Mouse (Mus musculus): Measurements from ENCODE around the gene Mycbpap.

Gene Mycbpap

GRCm38 (mm10) chr11:94481963-94482362 is 39.6 kb downstream of the Mycbpap start:
- DNase-seq (ENCODE audit: low spot score in 2 of 2) = no peak

GRCm38 (mm10) chr11:94480382-94480781 is 41.2 kb downstream of the Mycbpap start:
- no peak for DNase-seq (ENCODE audit: low spot score in 2 of 2)

- DNase-seq (ENCODE audit: low spot score in 2 of 2) = peak in 1 of 2 experiments; percentile 36
These were observed 43.9 kb downstream of the Mycbpap start for GRCm38 (mm10) chr11:94477651-94478050.

GRCm38 (mm10) chr11:94475722-94476121 is 45.8 kb downstream of the Mycbpap start:
- no peak for DNase-seq (ENCODE audit: low spot score in 2 of 2)

GRCm38 (mm10) chr11:94474544-94474910 is 47.0 kb downstream of the Mycbpap start:
- no peak for DNase-seq (ENCODE audit: low spot score in 2 of 2)

- DNase-seq (ENCODE audit: low spot score in 2 of 2) = peak; percentile 69 to 76
These were observed 47.6 kb downstream of the Mycbpap start, which contains the start of gene Cacna1g for GRCm38 (mm10) chr11:94473707-94474543. Cacna1g (minus strand) TSS chr11:94474198.

- peak in 1 of 2 experiments; percentile 35 for DNase-seq (ENCODE audit: low spot score in 2 of 2)
These were observed 48.4 kb downstream of the Mycbpap start for GRCm38 (mm10) chr11:94472916-94473706.

GRCm38 (mm10) chr11:94472585-94472915 is 49.0 kb downstream of the Mycbpap start:
- DNase-seq (ENCODE audit: low spot score in 2 of 2) = no peak

GRCm38 (mm10) chr11:94471740-94472584 is 49.6 kb downstream of the Mycbpap start:
- DNase-seq (ENCODE audit: low spot score in 2 of 2) = no peak

- DNase-seq (ENCODE audit: low spot score in 2 of 2) = no peak
These were observed 51.2 kb downstream of the Mycbpap start for GRCm38 (mm10) chr11:94470391-94470790.

- DNase-seq (ENCODE audit: low spot score in 2 of 2) = no peak
These were observed 52.1 kb downstream of the Mycbpap start for GRCm38 (mm10) chr11:94469136-94470064.

GRCm38 (mm10) chr11:94468582-94469064 is 52.9 kb downstream of the Mycbpap start:
- DNase-seq (ENCODE audit: low spot score in 2 of 2) = peak in 1 of 2 experiments; percentile 76

GRCm38 (mm10) chr11:94466333-94466855 is 55.1 kb downstream of the Mycbpap start:
- DNase-seq (ENCODE audit: low spot score in 2 of 2) = no peak

- no peak for DNase-seq (ENCODE audit: low spot score in 2 of 2)
These were observed 57.4 kb downstream of the Mycbpap start for GRCm38 (mm10) chr11:94464170-94464569.

GRCm38 (mm10) chr11:94461856-94462255 is 59.7 kb downstream of the Mycbpap start:
- DNase-seq (ENCODE audit: low spot score in 2 of 2) = no peak

- DNase-seq (ENCODE audit: low spot score in 2 of 2) = no peak
These were observed 64.5 kb downstream of the Mycbpap start for GRCm38 (mm10) chr11:94457001-94457400.

- DNase-seq (ENCODE audit: low spot score in 2 of 2) = no peak
These were observed 65.2 kb downstream of the Mycbpap start for GRCm38 (mm10) chr11:94456347-94456746.

- DNase-seq (ENCODE audit: low spot score in 2 of 2) = no peak
These were observed 66.3 kb downstream of the Mycbpap start for GRCm38 (mm10) chr11:94455161-94455820.

- no peak for DNase-seq (ENCODE audit: low spot score in 2 of 2)
These were observed 66.8 kb downstream of the Mycbpap start for GRCm38 (mm10) chr11:94454756-94455155.
